Mouse (Mus musculus) limb, embryonic 10.5 days (tissue): Measurements from ENCODE around the gene Slc7a14. TPM values are rescaled to one million over a fixed set of nuclear protein-coding genes. Genes with fewer than 3 reads are reported as not detected.
A peak's percentile ranks its signal among the peaks of the same experiment; 100 is the strongest.

Source experiments
- DNase-seq: peaks from one replicate; pipeline ENCODE4 v3.0.0-alpha.2; 2017; ENCODE audit warnings: low spot score
- H3K27ac ChIP-seq: fragments of 300-500 bp; sonication (generic); 2 replicates; pipeline ENCODE4 v1.5.1; 2016; ENCODE audit warnings: mild to moderate bottlenecking
- H3K27me3 ChIP-seq: fragments of 300-500 bp; sonication (generic); 2 replicates; pipeline ENCODE4 v1.6.1; 2016; ENCODE audit warnings: low read depth, mild to moderate bottlenecking; ENCODE audit not compliant: poor library complexity, severe bottlenecking
- H3K36me3 ChIP-seq: fragments of 300-500 bp; sonication (generic); 2 replicates; pipeline ENCODE4 v1.6.1; 2016; ENCODE audit warnings: mild to moderate bottlenecking, moderate library complexity
- H3K4me1 ChIP-seq: fragments of 300-500 bp; sonication (generic); 2 replicates; pipeline ENCODE4 v1.6.1; 2016
- H3K4me3 ChIP-seq: fragments of 300-500 bp; sonication (generic); 2 replicates; pipeline ENCODE4 v1.5.1; 2016; ENCODE audit warnings: mild to moderate bottlenecking, moderate library complexity
- H3K9me3 ChIP-seq: fragments of 300-500 bp; sonication (generic); replicated peaks from 2 replicates; pipeline ENCODE4 v1.6.1; 2016; ENCODE audit warnings: mild to moderate bottlenecking
- WGBS: fragments of 180-500 bp; shearing (Covaris S2); methylation state at CpG from one replicate; pipeline ENCODE4 v1.1.7; 2016; 5-methylcytosine and 5-hydroxymethylcytosine counted together
- polyA plus RNA-seq: library from polyadenylated mRNA; unstranded; fragments of >200 nt; fragmentation: Nextera tagmentation; extraction: Ambion mirVana; gene quantifications from 2 replicates; pipeline ENCODE4 v1.2.1, GENCODE M21; 2016

The Slc7a14 gene
- polyA plus RNA-seq, 1 experiment from 2014 or later: 0.15 TPM

- no peak overlapping the region for H3K4me3 ChIP-seq
- WGBS: 78% methylated on average over 10 of the region's 10 CpGs
- peaks cover 24% of the 10 kb centered on the region for H3K4me1 ChIP-seq
- no peak for DNase-seq
- H3K27ac ChIP-seq: peak overlapping the region; percentile 62; the same call in 1 of the 2 replicates
- no peaks in the 10 kb centered on the region for H3K36me3 ChIP-seq
- no peaks in the 10 kb centered on the region for H3K27me3 ChIP-seq
- H3K9me3 ChIP-seq: no peaks in the 10 kb centered on the region
These were observed 92.7 kb downstream of the Slc7a14 start for GRCm38 (mm10) chr3:31217523-31217922.

DNA sequence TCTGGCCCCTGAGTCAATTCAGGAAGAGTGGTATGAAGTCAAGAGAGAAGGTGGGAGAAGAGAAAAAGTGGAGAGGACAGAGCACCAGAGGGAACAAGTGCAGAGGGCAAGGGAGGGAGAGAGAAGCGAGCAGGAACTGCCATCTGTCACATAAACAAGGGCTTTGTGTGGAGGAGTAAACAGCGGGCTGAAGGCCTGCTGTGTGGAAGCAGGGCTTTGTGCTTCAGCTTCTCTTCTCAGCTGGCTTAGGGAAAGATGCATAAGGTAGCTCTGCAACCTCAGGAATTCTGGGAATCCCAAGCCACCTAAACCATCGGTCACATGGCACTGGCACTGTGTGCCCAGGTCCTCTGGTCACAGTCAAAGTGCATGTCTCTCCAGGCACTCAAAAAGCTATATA, 96.4 kb downstream of the Slc7a14 start:
- Histone ChIP-seq H3K4me3 (no peak overlapping the region), H3K36me3 (no peaks in the 10 kb centered on the region), H3K27ac (peak overlapping the region; percentile 89), H3K4me1 (peaks cover 58% of the 10 kb centered on the region), H3K27me3 (no peaks in the 10 kb centered on the region), H3K9me3 (no peaks in the 10 kb centered on the region)
- DNase-seq: no peak
- WGBS: 36% methylated on average over 3 of the region's 3 CpGs

- peak; percentile 75 for DNase-seq
- 30% methylated on average over 9 of the region's 9 CpGs for WGBS
- peaks cover 68% of the 10 kb centered on the region for H3K4me1 ChIP-seq
- H3K27me3 ChIP-seq: no peaks in the 10 kb centered on the region
- H3K27ac ChIP-seq: peak overlapping the region; percentile 89
- H3K36me3 ChIP-seq: no peaks in the 10 kb centered on the region
- no peaks in the 10 kb centered on the region for H3K9me3 ChIP-seq
- H3K4me3 ChIP-seq: peak overlapping the region; percentile 12; the same call in 1 of the 2 replicates
These were observed 97.8 kb downstream of the Slc7a14 start for GRCm38 (mm10) chr3:31212205-31213038.

DNA sequence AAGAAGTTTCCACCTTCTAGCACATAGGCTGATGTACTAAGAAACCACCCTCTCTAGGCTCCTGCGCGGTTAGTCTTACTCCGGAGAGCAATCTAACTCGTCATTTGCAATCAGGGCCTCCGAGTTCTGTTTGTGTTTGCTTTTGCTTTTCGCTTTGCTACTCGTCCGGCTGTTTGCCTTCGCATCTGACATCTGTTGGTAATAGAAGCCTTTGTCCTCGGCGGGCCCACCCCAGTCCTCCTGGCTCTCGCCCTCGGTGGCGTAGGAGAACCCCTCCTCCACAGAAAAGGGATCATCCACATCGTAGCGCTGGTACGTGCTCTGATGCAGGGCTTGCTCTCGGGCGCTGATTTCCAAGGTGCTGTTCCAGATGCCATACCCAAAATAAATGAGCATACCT, 101.2 kb downstream of the Slc7a14 start:
- DNase-seq: peak; percentile 59
- WGBS: 6% methylated on average over 19 of the region's 19 CpGs
- H3K4me3 ChIP-seq: peak overlapping the region; percentile 30
- H3K27me3 ChIP-seq: no peaks in the 10 kb centered on the region
- H3K27ac ChIP-seq: peak overlapping the region; percentile 87
- no peaks in the 10 kb centered on the region for H3K36me3 ChIP-seq
- H3K9me3 ChIP-seq: no peaks in the 10 kb centered on the region
- H3K4me1 ChIP-seq: peaks cover 71% of the 10 kb centered on the region

DNA sequence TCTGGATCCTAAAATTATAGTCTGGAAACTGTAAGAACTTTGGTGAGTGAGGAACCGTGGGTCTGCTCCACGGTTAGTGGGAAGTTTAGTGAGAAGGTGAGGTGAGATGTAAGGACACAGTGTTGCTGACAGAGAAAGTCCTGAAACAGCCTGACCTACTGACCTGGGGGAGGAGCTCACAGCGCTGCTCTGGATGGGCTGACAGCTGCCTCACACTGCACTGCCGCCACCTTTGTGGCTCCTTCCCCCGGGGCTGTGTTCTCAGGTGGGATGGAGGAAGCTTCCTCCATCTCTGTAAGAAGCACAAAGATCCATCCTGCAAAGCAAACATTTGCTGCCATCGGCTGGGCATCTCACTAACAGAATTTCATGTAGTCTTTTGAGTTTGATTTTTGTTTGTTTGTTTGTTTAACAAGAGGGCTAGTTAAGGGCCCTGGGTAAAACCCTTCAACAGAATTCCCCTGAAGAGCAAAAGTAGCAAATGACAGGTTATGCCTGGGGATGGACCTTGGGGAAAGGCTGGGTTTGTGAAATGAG, 101.7 kb downstream of the Slc7a14 start:
- WGBS: 5% methylated on average over 6 of the region's 6 CpGs

DNA sequence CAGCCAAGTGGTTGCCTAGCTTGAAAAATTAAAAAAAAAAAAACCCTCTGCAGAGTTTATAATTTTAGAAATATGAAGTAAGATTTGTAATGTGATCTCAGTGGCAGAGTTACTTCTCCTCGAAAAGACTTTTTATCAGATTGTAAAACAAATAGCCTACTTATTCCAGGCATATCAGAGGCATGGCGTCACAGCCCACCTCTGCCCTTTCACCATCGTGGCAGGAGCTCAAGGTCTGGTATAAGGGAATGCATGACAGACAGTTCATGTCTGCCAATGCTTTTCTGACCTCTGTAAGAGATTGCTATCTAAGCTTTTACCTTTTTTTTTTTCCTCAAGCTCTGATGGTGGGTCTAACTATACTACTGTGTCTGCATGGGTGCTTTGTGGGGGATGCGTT, 102.1 kb downstream of the Slc7a14 start:
- Histone ChIP-seq H3K27me3 (no peaks in the 10 kb centered on the region), H3K9me3 (no peaks in the 10 kb centered on the region), H3K27ac (peak overlapping the region; percentile 87), H3K36me3 (no peaks in the 10 kb centered on the region), H3K4me3 (no peak overlapping the region), H3K4me1 (peaks cover 61% of the 10 kb centered on the region)
- no peak for DNase-seq
- 43% methylated on average over 4 of the region's 4 CpGs for WGBS

More for the DNA sequence above, 101.7 kb downstream of the Slc7a14 start:
- H3K4me3 ChIP-seq: no peak overlapping the region; the same call in 1 of the 2 replicates
- peaks cover 66% of the 10 kb centered on the region for H3K4me1 ChIP-seq
- peak; percentile 61 for DNase-seq
- peak overlapping the region; percentile 87 for H3K27ac ChIP-seq
- no peaks in the 10 kb centered on the region for H3K36me3 ChIP-seq
- H3K27me3 ChIP-seq: no peaks in the 10 kb centered on the region
- H3K9me3 ChIP-seq: no peaks in the 10 kb centered on the region

DNA sequence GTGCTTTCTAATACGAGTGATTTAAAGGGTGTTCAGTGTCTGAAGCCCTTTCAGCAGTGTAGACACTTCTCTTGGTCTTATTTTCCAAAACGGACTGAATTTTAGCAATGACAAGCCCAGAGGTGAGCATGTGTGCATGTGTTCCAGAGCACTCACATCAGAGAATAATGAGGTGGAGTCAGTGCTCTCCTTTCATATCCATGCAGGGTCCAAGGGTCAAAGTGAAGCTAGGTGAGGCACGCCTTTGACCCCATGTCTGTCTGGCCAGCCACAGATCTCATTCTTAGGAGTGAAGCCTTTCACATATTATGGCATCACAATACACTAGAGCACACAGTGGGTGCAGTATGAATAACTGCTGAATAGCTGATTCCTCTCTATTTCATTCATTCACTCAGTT, 105.0 kb downstream of the Slc7a14 start:
- Histone ChIP-seq H3K4me1 (peaks cover 36% of the 10 kb centered on the region), H3K9me3 (no peaks in the 10 kb centered on the region), H3K27me3 (no peaks in the 10 kb centered on the region), H3K27ac (no peak overlapping the region), H3K36me3 (no peaks in the 10 kb centered on the region), H3K4me3 (no peak overlapping the region)
- no peak for DNase-seq
- WGBS: 87% methylated on average over 3 of the region's 3 CpGs

GRCm38 (mm10) chr3:31203947-31204346, 106.2 kb downstream of the Slc7a14 start:
- WGBS: 95% methylated on average over 11 of the region's 11 CpGs
- no peak for DNase-seq
- Histone ChIP-seq H3K4me1 (peaks cover 30% of the 10 kb centered on the region), H3K27ac (no peak overlapping the region), H3K27me3 (no peaks in the 10 kb centered on the region), H3K9me3 (no peaks in the 10 kb centered on the region), H3K36me3 (no peaks in the 10 kb centered on the region), H3K4me3 (no peak overlapping the region)

- Histone ChIP-seq H3K4me1 (peaks cover 22% of the 10 kb centered on the region), H3K27ac (0 out of 2 replicates have a peak overlapping the region, but pooled peaks have one; percentile 30), H3K4me3 (no peak overlapping the region), H3K36me3 (no peaks in the 10 kb centered on the region), H3K9me3 (no peaks in the 10 kb centered on the region), H3K27me3 (no peaks in the 10 kb centered on the region)
- 78% methylated on average over 17 of the region's 17 CpGs for WGBS
- DNase-seq: no peak
These were observed 110.9 kb downstream of the Slc7a14 start for GRCm38 (mm10) chr3:31199162-31199877.

GRCm38 (mm10) chr3:31191402-31191801, 118.8 kb downstream of the Slc7a14 start:
- Histone ChIP-seq H3K4me3 (peak overlapping the region; percentile 4; the same call in 1 of the 2 replicates), H3K36me3 (no peaks in the 10 kb centered on the region), H3K9me3 (no peaks in the 10 kb centered on the region), H3K4me1 (peaks cover 16% of the 10 kb centered on the region), H3K27ac (0 out of 2 replicates have a peak overlapping the region, but pooled peaks have one; percentile 4), H3K27me3 (no peaks in the 10 kb centered on the region)
- DNase-seq: peak; percentile 57
- WGBS: 20% methylated on average over 10 of the region's 10 CpGs

DNA sequence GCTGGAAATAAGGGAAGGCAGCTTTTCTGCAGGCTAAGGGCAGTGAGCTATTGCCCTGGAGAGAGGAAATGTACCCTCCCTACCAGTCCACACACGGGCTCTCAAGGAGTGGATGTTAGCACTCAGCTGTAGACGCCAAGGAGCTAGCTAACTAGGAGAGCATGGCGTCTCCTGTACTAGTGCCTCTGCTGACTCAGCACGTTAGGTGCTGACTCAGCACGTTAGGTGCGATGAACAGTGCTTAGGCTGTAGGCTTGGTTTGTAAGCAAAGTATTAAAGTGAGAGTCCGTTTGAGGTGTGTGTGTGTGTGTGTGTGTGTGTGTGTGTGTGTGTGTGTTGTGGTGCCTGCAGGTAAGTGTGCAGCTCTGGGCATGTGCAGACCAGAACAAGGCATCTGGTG, 119.8 kb downstream of the Slc7a14 start:
- no peaks in the 10 kb centered on the region for H3K9me3 ChIP-seq
- no peaks in the 10 kb centered on the region for H3K36me3 ChIP-seq
- H3K4me3 ChIP-seq: no peak overlapping the region
- no peaks in the 10 kb centered on the region for H3K27me3 ChIP-seq
- DNase-seq: no peak
- no peak overlapping the region for H3K27ac ChIP-seq
- 91% methylated on average over 7 of the region's 7 CpGs for WGBS
- H3K4me1 ChIP-seq: peaks cover 16% of the 10 kb centered on the region

GRCm38 (mm10) chr3:31166365-31166871, 143.8 kb downstream of the Slc7a14 start:
- H3K27ac ChIP-seq: no peak overlapping the region
- no peak overlapping the region for H3K4me3 ChIP-seq
- no peaks in the 10 kb centered on the region for H3K27me3 ChIP-seq
- WGBS: 84% methylated on average over 12 of the region's 12 CpGs
- DNase-seq: no peak
- no peaks in the 10 kb centered on the region for H3K9me3 ChIP-seq
- H3K36me3 ChIP-seq: no peaks in the 10 kb centered on the region
- H3K4me1 ChIP-seq: 0 out of 2 replicates have a peak, but pooled peaks cover under 1% of the 10 kb centered on the region
